Mouse (Mus musculus) embryonic facial prominence, embryonic 10.5 days (tissue): Measurements from ENCODE around the gene 1700021F05Rik. TPM values are rescaled to one million over a fixed set of nuclear protein-coding genes. Genes with fewer than 3 reads are reported as not detected.
A peak's percentile ranks its signal among the peaks of the same experiment; 100 is the strongest.

Experiments
- DNase-seq: peaks from one replicate; pipeline ENCODE4 v3.0.0-alpha.2; 2017; ENCODE audit warnings: low spot score
- H3K27ac ChIP-seq: fragments of 300-500 bp; sonication (generic); replicated peaks from 2 replicates; pipeline ENCODE4 v1.5.1; 2016; ENCODE audit warnings: mild to moderate bottlenecking
- H3K27me3 ChIP-seq: fragments of 300-500 bp; sonication (generic); replicated peaks from 2 replicates; pipeline ENCODE4 v1.6.1; 2016; ENCODE audit warnings: low read depth, mild to moderate bottlenecking; ENCODE audit not compliant: poor library complexity, severe bottlenecking
- H3K36me3 ChIP-seq: fragments of 300-500 bp; sonication (generic); replicated peaks from 2 replicates; pipeline ENCODE4 v1.6.1; 2016; ENCODE audit warnings: mild to moderate bottlenecking, moderate library complexity
- H3K4me1 ChIP-seq: fragments of 300-500 bp; sonication (generic); 2 replicates; pipeline ENCODE4 v1.6.1; 2016
- H3K4me3 ChIP-seq: fragments of 300-500 bp; sonication (generic); 2 replicates; pipeline ENCODE4 v1.5.1; 2016; ENCODE audit warnings: mild to moderate bottlenecking, moderate library complexity
- H3K9me3 ChIP-seq: fragments of 300-500 bp; sonication (generic); 2 replicates; pipeline ENCODE4 v1.6.1; 2016; ENCODE audit warnings: mild to moderate bottlenecking
- WGBS: fragments of 180-500 bp; shearing (Covaris S2); methylation state at CpG from one replicate; pipeline ENCODE4 v1.1.7; 2016; 5-methylcytosine and 5-hydroxymethylcytosine counted together
- polyA plus RNA-seq: library from polyadenylated mRNA; unstranded; fragments of >200 nt; fragmentation: Nextera tagmentation; extraction: Ambion mirVana; gene quantifications from 2 replicates; pipeline ENCODE4 v1.2.1, GENCODE M21; 2016

Gene 1700021F05Rik
- polyA plus RNA-seq, 1 experiment from 2014 or later = 66.2 TPM

DNA sequence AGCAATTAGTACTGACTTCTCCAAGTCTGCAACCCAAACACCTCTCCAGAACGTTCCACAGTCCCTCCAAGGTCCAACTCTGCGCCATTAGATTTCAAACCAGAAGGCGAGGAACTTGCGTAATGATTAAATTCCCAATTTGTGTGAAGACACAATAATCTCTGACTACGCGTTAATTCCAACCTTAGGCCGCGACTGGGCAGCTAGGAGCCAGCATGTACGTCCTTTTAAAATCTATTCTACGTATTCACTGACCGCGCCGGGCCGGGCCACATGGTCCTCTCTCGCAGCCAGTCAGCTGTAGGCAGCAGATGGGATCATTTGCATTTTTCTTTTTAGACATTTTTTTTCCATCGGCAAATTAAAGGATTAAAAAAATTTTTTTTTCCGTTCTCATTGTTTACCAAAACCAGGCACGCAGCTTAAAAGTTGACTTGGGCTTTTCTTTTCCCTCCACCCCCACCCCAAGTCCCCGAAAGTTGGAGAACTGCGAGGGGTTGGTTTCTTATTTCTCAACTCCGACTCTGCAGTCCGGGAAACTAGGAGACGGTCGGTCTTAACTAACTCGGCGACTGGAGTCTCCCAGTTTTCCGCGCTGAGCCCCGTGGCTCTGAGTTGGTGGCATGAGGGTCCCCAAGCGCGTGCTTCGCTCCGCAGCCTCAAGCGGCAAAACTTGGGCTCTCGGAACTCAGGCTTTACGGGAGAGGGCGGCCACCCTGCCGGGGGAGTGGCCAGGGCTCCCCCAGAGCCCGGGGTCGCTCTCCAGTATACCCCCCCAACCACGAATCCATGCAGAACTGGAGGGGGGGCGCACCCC lies 62.7 kb downstream of the 1700021F05Rik start:
- peak overlapping the region; percentile 86 for H3K4me3 ChIP-seq
- H3K27me3 ChIP-seq = no peaks in the 10 kb centered on the region
- DNase-seq = peak; percentile 85
- H3K36me3 ChIP-seq = no peaks in the 10 kb centered on the region
- H3K4me1 ChIP-seq = peaks cover 44% of the 10 kb centered on the region
- peak overlapping the region; percentile 100 for H3K27ac ChIP-seq
- under 1% methylated on average over 42 of the region's 42 CpGs for WGBS
- no peaks in the 10 kb centered on the region for H3K9me3 ChIP-seq

DNA sequence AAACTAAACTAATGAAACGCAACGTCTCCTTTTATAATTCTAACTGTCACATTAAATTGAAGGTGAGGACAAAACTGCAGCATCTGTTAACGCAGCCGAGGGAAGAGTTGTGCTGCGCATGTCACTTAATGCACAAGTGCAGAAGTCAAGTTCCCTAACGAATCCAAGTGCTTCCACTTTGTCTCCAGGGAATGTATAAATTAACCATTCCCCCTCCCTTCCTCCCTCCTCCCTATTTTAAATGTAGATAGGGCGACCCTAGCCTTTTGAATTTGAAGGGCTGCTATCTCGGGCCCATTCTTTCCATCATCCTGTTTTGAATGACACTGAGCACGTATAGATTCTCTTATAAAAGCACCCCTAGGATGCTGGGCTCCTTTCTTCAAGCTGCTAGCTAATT lies 63.3 kb downstream of the 1700021F05Rik start:
- Histone ChIP-seq H3K9me3 (no peaks in the 10 kb centered on the region), H3K27ac (peak overlapping the region; percentile 100), H3K27me3 (no peaks in the 10 kb centered on the region), H3K36me3 (no peaks in the 10 kb centered on the region), H3K4me3 (peak overlapping the region; percentile 86), H3K4me1 (peaks cover 38% of the 10 kb centered on the region)
- 6% methylated on average over 9 of the region's 9 CpGs for WGBS
- DNase-seq = peak; percentile 22

DNA sequence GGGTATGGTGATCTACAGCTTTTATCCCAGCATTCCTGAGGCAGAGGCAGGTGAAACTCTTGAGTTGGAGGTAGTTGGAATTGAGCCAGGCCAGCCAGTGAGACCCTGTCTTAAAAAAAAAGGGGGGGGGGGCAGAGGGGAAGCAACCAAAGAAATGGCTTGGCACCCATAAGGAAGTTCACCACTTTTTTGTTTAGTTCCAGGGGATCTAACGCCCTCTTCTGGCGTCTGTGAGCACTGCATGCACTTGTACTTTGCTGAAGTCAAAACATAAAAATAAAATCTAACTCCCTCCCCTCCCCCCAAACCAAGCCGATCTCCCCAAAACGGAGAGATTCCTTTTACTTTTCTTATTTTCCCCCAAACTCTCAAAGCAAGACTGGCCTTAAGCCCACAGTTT lies 65.4 kb downstream of the 1700021F05Rik start:
- Histone ChIP-seq H3K27me3 (no peaks in the 10 kb centered on the region), H3K36me3 (no peaks in the 10 kb centered on the region), H3K27ac (no peak overlapping the region), H3K4me1 (peaks cover 17% of the 10 kb centered on the region), H3K9me3 (no peaks in the 10 kb centered on the region), H3K4me3 (no peak overlapping the region)
- WGBS = 59% methylated on average over 4 of the region's 4 CpGs
- no peak for DNase-seq

Other genes with a start within 250 kb of the 1700021F05Rik start
- gene Bend3, start 62.2 kb downstream of the 1700021F05Rik start, polyA plus RNA-seq = 9.1 and 10.8 TPM in 2 replicates
- gene Gm9803, start 16.9 kb downstream of the 1700021F05Rik start, polyA plus RNA-seq = 13.9 and 14.3 TPM in 2 replicates
- gene Cd24a, start 37.3 kb upstream of the 1700021F05Rik start, polyA plus RNA-seq = 362 and 367 TPM in 2 replicates